Mouse (Mus musculus) lung, embryonic 14.5 days (tissue): ENCODE measurements at regions not wholly inside any gene's neighbourhood (a gene's known extent, or its start where the extent isn't known, plus 50 kb on each side); places are given as distances from the start of the nearest gene placed in this dataset.

Source experiments
- ATAC-seq: fragments of 200-750 bp; cut with Nextera tagmentation; 2 replicates; pipeline ENCODE4 v1.8.0; 2017; ENCODE audit warnings: mild to moderate bottlenecking, moderate TSS enrichment, moderate library complexity; ENCODE audit not compliant: insufficient read depth
- DNase-seq: peaks from one replicate; pipeline ENCODE4 v3.0.0-alpha.2; 2015
- H3K27ac ChIP-seq: fragments of 300-500 bp; sonication (generic); 2 replicates; pipeline ENCODE4 v1.5.1; 2014; ENCODE audit warnings: low read depth, mild to moderate bottlenecking, moderate library complexity
- H3K27me3 ChIP-seq: fragments of 300-500 bp; sonication (generic); 2 replicates; pipeline ENCODE4 v1.6.1; 2014; ENCODE audit warnings: low read length, control low read depth; ENCODE audit not compliant: insufficient read depth
- H3K36me3 ChIP-seq: fragments of 300-500 bp; sonication (generic); 2 replicates; pipeline ENCODE4 v1.6.1; 2014; ENCODE audit warnings: control low read depth; ENCODE audit not compliant: insufficient read depth
- H3K4me1 ChIP-seq: fragments of 300-500 bp; sonication (generic); 2 replicates; pipeline ENCODE4 v1.6.1; 2014; ENCODE audit warnings: antibody characterized with exemption, control low read depth; ENCODE audit not compliant: insufficient read depth
- H3K4me2 ChIP-seq: fragments of 300-500 bp; sonication (generic); 2 replicates; pipeline ENCODE4 v1.6.1; 2014; ENCODE audit warnings: mild to moderate bottlenecking
- H3K4me3 ChIP-seq: fragments of 300-500 bp; sonication (generic); 2 replicates; pipeline ENCODE4 v1.5.1; 2014; ENCODE audit warnings: low read depth, low read length
- H3K9ac ChIP-seq: fragments of 300-500 bp; sonication (generic); 2 replicates; pipeline ENCODE4 v1.6.1; 2014
- H3K9me3 ChIP-seq: fragments of 300-500 bp; sonication (generic); 2 replicates; pipeline ENCODE4 v1.6.1; 2016; ENCODE audit warnings: low read depth, low read length, control low read depth
- CTCF ChIP-seq: IDR thresholded peaks from 2 replicates; pipeline ENCODE4 v1.5.1; 2016; ENCODE audit warnings: antibody characterized with exemption, low read depth
- WGBS: fragments of 180-500 bp; shearing (Covaris S2); extraction: QIAGEN DNeasy Blood & Tissue Kit; methylation state at CpG from one replicate; pipeline ENCODE4 v1.1.7; 2014; 5-methylcytosine and 5-hydroxymethylcytosine counted together

- no peak overlapping the region for H3K4me3 ChIP-seq
- no peak overlapping the region for H3K4me2 ChIP-seq
- no peak overlapping the region for H3K9ac ChIP-seq
- H3K27me3 ChIP-seq = no peaks in the 10 kb centered on the region
- 79% methylated on average over 2 of the region's 2 CpGs for WGBS
- H3K9me3 ChIP-seq = no peaks in the 10 kb centered on the region
- no peaks in the 10 kb centered on the region for H3K4me1 ChIP-seq
- no peaks in the 10 kb centered on the region for H3K36me3 ChIP-seq
- TF ChIP-seq CTCF = no peak
- ATAC-seq = no peak
- no peak overlapping the region for H3K27ac ChIP-seq
- no peak for DNase-seq
Measured at GRCm38 (mm10) chr1:30061242-30061641, 812.5 kb downstream of the Phf3 start.

GRCm38 (mm10) chr1:30060806-30061205 is 812.9 kb downstream of the Phf3 start:
- WGBS = 4% methylated on average over 1 of the region's 1 CpGs
- Histone ChIP-seq H3K4me2 (no peak overlapping the region), H3K36me3 (no peaks in the 10 kb centered on the region), H3K27ac (no peak overlapping the region), H3K9ac (no peak overlapping the region), H3K4me1 (no peaks in the 10 kb centered on the region), H3K4me3 (no peak overlapping the region), H3K27me3 (no peaks in the 10 kb centered on the region), H3K9me3 (no peaks in the 10 kb centered on the region)
- ATAC-seq (peak; percentile 65; the same call in 1 of the 2 replicates), DNase-seq (peak; percentile 80)
- no peak for TF ChIP-seq CTCF

DNA sequence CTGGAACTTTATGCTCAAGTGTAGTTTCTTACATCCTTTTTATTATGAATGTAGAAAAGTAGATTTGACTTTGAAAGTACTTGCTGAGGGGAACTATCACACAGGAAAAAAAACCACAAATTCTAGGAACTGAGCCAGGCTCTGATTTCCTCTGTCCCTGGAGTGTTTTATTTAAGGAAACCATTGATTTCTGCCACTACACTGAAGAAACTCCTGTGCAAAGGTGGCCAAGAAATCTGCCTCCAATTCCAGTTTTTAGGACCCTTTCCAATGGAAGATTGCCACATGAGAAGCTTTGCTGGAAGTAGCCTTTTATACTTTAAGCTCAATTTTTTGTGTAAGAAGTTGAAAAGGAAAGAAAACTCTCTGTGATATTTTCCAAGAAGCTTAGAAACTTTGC is 856.1 kb downstream of the Phf3 start:
- no peaks in the 10 kb centered on the region for H3K36me3 ChIP-seq
- H3K9me3 ChIP-seq = no peaks in the 10 kb centered on the region
- peak; percentile 58 for DNase-seq
- H3K27me3 ChIP-seq = no peaks in the 10 kb centered on the region
- no peak overlapping the region for H3K9ac ChIP-seq
- H3K4me1 ChIP-seq = no peaks in the 10 kb centered on the region
- no peak overlapping the region for H3K4me2 ChIP-seq
- ATAC-seq = no peak
- H3K4me3 ChIP-seq = no peak overlapping the region
- no peak for TF ChIP-seq CTCF
- H3K27ac ChIP-seq = no peak overlapping the region

GRCm38 (mm10) chr1:30008757-30009340 is 864.9 kb downstream of the Phf3 start:
- no peaks in the 10 kb centered on the region for H3K4me1 ChIP-seq
- no peak overlapping the region for H3K4me2 ChIP-seq
- H3K4me3 ChIP-seq = no peak overlapping the region
- H3K36me3 ChIP-seq = no peaks in the 10 kb centered on the region
- TF ChIP-seq CTCF = no peak
- H3K27ac ChIP-seq = no peak overlapping the region
- 23% methylated on average over 1 of the region's 1 CpGs for WGBS
- no peaks in the 10 kb centered on the region for H3K27me3 ChIP-seq
- H3K9me3 ChIP-seq = no peaks in the 10 kb centered on the region
- no peak for DNase-seq
- H3K9ac ChIP-seq = no peak overlapping the region
- ATAC-seq = no peak
